Mouse (Mus musculus) liver, embryonic 16.5 days (tissue): ENCODE data around the gene Lekr1. TPM values are rescaled to one million over a fixed set of nuclear protein-coding genes. Genes with fewer than 3 reads are reported as not detected.
"Not testable (repeated sequence)": the region's sequence is repeated elsewhere in the genome, so short reads cannot be mapped to it uniquely, and the experiment has no call there.

Experiments used
- ATAC-seq: fragments of 200-750 bp; cut with Nextera tagmentation; 2 replicates; pipeline ENCODE4 v1.8.0; 2017; ENCODE audit warnings: low read depth, mild to moderate bottlenecking, moderate number of reproducible peaks, moderate library complexity
- H3K27ac ChIP-seq: fragments of 300-500 bp; sonication (generic); 2 replicates; pipeline ENCODE4 v1.5.1; 2014; ENCODE audit warnings: mild to moderate bottlenecking, low read length
- H3K27me3 ChIP-seq: fragments of 300-500 bp; sonication (generic); 2 replicates; pipeline ENCODE4 v1.6.1; 2014; ENCODE audit warnings: low read depth, low read length, mixed read lengths; ENCODE audit not compliant: control insufficient read depth, insufficient read depth
- H3K36me3 ChIP-seq: fragments of 300-500 bp; sonication (generic); 2 replicates; pipeline ENCODE4 v1.6.1; 2014; ENCODE audit warnings: mild to moderate bottlenecking; ENCODE audit not compliant: control insufficient read depth, insufficient read depth
- H3K4me1 ChIP-seq: fragments of 300-500 bp; sonication (generic); 2 replicates; pipeline ENCODE4 v1.6.1; 2014; ENCODE audit warnings: low read depth, low read length, mixed read lengths; ENCODE audit not compliant: control insufficient read depth
- H3K4me2 ChIP-seq: fragments of 300-500 bp; sonication (generic); 2 replicates; pipeline ENCODE4 v1.6.1; 2014; ENCODE audit warnings: low read depth, low read length, mixed read lengths
- H3K4me3 ChIP-seq: fragments of 300-500 bp; sonication (generic); 2 replicates; pipeline ENCODE4 v1.5.1; 2014; ENCODE audit warnings: low read depth, mild to moderate bottlenecking, low read length
- H3K9ac ChIP-seq: fragments of 300-500 bp; sonication (generic); 2 replicates; pipeline ENCODE4 v1.6.1; 2014; ENCODE audit warnings: low read depth, low read length
- H3K9me3 ChIP-seq: fragments of 300-500 bp; sonication (generic); replicated peaks from 2 replicates; pipeline ENCODE4 v1.6.1; 2016; ENCODE audit warnings: low read length; ENCODE audit not compliant: control insufficient read depth
- WGBS: fragments of 180-500 bp; shearing (Covaris S2); extraction: QIAGEN DNeasy Blood & Tissue Kit; methylation state at CpG from one replicate; pipeline ENCODE4 v1.1.7; 2014; ENCODE audit not compliant: insufficient replicate concordance; 5-methylcytosine and 5-hydroxymethylcytosine counted together
- polyA plus RNA-seq: library from polyadenylated mRNA; unstranded; fragments of >200 nt; fragmentation: Nextera tagmentation; extraction: Ambion mirVana; gene quantifications from 2 replicates; pipeline ENCODE4 v1.2.1, GENCODE M21; 2015

Lekr1 gene
- polyA plus RNA-seq, 1 experiment from 2014 or later = 0.94 TPM

- not testable (repeated sequence) for H3K4me3 ChIP-seq, H3K9ac ChIP-seq, H3K9me3 ChIP-seq, H3K27ac ChIP-seq, H3K4me1 ChIP-seq, ATAC-seq, H3K36me3 ChIP-seq, H3K27me3 ChIP-seq, H3K4me2 ChIP-seq
- 77% methylated on average over 6 of the region's 7 CpGs for WGBS
Measured at GRCm38 (mm10) chr3:65769666-65770065, 103.6 kb downstream of the Lekr1 start.

DNA sequence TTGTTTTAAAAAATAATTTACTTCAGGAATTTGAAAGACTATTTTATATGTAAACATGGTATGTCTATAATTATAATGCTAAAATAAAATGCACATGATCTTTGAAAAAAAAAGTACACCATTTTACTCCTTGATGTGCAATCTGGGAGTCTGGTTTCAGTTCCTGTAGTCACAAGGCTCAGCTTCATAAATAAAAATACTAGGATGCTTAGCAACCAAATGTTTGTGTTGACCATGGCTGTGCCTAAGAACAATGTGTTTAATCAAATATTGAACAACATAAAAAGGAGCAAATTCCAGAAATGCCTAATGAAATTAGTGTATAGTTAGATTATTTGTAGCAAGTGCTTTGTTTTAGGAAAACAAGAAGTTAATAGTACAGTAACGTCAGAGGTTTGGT is 107.9 kb downstream of the Lekr1 start:
- Histone ChIP-seq H3K9ac (no peak overlapping the region), H3K27me3 (no peaks in the 10 kb centered on the region), H3K36me3 (no peaks in the 10 kb centered on the region), H3K4me2 (no peak overlapping the region), H3K4me3 (no peak overlapping the region), H3K4me1 (no peaks in the 10 kb centered on the region), H3K9me3 (no peaks in the 10 kb centered on the region), H3K27ac (no peak overlapping the region)
- 64% methylated on average over 1 of the region's 1 CpGs for WGBS
- ATAC-seq = no peak

- no peak overlapping the region for H3K27ac ChIP-seq
- no peaks in the 10 kb centered on the region for H3K9me3 ChIP-seq
- no peak overlapping the region for H3K4me3 ChIP-seq
- no peaks in the 10 kb centered on the region for H3K27me3 ChIP-seq
- ATAC-seq = no peak
- H3K4me2 ChIP-seq = no peak overlapping the region
- no peaks in the 10 kb centered on the region for H3K36me3 ChIP-seq
- no peaks in the 10 kb centered on the region for H3K4me1 ChIP-seq
- H3K9ac ChIP-seq = no peak overlapping the region
- 65% methylated on average over 5 of the region's 5 CpGs for WGBS
Measured at GRCm38 (mm10) chr3:65775096-65775495, 109.1 kb downstream of the Lekr1 start.

GRCm38 (mm10) chr3:65782246-65782645 is 116.2 kb downstream of the Lekr1 start:
- H3K27me3 ChIP-seq = no peaks in the 10 kb centered on the region
- ATAC-seq = no peak
- H3K36me3 ChIP-seq = no peaks in the 10 kb centered on the region
- H3K4me2 ChIP-seq = no peak overlapping the region
- 54% methylated on average over 5 of the region's 5 CpGs for WGBS
- H3K9ac ChIP-seq = no peak overlapping the region
- no peak overlapping the region for H3K4me3 ChIP-seq
- no peaks in the 10 kb centered on the region for H3K9me3 ChIP-seq
- H3K27ac ChIP-seq = no peak overlapping the region
- H3K4me1 ChIP-seq = no peaks in the 10 kb centered on the region

GRCm38 (mm10) chr3:65790076-65790685 is 124.2 kb downstream of the Lekr1 start:
- H3K9me3 ChIP-seq = no peaks in the 10 kb centered on the region
- no peak overlapping the region for H3K27ac ChIP-seq
- H3K4me1 ChIP-seq = no peaks in the 10 kb centered on the region
- 10% methylated on average over 3 of the region's 3 CpGs for WGBS
- H3K4me2 ChIP-seq = no peak overlapping the region
- no peak overlapping the region for H3K4me3 ChIP-seq
- no peaks in the 10 kb centered on the region for H3K36me3 ChIP-seq
- H3K9ac ChIP-seq = no peak overlapping the region
- H3K27me3 ChIP-seq = no peaks in the 10 kb centered on the region
- no peak for ATAC-seq

GRCm38 (mm10) chr3:65793561-65793960 is 127.5 kb downstream of the Lekr1 start:
- WGBS = 62% methylated on average over 4 of the region's 4 CpGs
- Histone ChIP-seq H3K36me3 (no peaks in the 10 kb centered on the region), H3K9ac (no peak overlapping the region), H3K4me2 (no peak overlapping the region), H3K27me3 (no peaks in the 10 kb centered on the region), H3K27ac (no peak overlapping the region), H3K4me3 (no peak overlapping the region), H3K9me3 (no peaks in the 10 kb centered on the region), H3K4me1 (no peaks in the 10 kb centered on the region)
- ATAC-seq = no peak

GRCm38 (mm10) chr3:65794711-65795110 is 128.7 kb downstream of the Lekr1 start:
- Histone ChIP-seq H3K27ac (no peak overlapping the region), H3K4me2 (no peak overlapping the region), H3K27me3 (no peaks in the 10 kb centered on the region), H3K9ac (no peak overlapping the region), H3K9me3 (no peaks in the 10 kb centered on the region), H3K36me3 (no peaks in the 10 kb centered on the region), H3K4me1 (no peaks in the 10 kb centered on the region), H3K4me3 (no peak overlapping the region)
- no peak for ATAC-seq
- WGBS = 65% methylated on average over 2 of the region's 2 CpGs

DNA sequence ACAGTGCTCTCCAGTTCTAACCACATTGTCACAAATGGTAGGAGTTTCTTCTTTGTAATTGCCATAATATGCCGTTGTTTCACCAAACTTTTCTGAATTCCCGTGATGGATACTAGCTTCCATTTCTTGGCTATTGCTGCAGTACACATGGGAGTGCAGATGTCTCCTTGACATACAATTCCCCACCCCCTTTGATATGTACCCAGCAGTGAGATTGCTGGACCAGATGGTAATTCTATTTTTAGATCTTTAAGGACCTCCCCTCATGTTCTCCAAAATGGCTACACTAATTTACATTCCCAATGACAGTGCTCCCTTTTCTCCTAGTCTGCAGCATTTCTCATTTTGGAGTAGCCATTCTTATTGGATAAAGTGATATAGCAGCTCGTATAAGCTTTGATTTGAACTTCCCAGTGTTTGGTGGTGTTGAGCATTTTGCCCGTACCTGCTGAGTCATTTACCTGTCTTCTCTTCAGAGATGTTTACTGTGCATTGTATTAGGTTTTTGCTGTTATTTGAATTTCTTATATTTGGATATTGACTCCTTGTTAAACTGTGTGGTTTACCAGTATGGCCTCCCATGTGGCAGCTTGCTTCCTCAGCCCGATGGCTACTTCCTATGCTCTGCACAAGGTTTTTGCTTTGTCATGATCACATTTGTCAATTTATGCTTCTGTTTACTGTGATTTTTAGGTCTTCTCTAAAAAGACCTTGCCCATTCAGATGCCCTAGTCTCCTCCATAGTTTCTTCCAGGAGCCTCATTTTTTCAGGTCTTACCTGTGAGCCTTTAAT is 131.5 kb downstream of the Lekr1 start:
- H3K27ac ChIP-seq = no peak overlapping the region
- no peaks in the 10 kb centered on the region for H3K36me3 ChIP-seq
- H3K4me3 ChIP-seq = no peak overlapping the region
- H3K4me1 ChIP-seq = no peaks in the 10 kb centered on the region
- no peak overlapping the region for H3K9ac ChIP-seq
- ATAC-seq = no peak
- no peaks in the 10 kb centered on the region for H3K27me3 ChIP-seq
- 60% methylated on average over 5 of the region's 5 CpGs for WGBS
- H3K4me2 ChIP-seq = no peak overlapping the region
- H3K9me3 ChIP-seq = no peaks in the 10 kb centered on the region

DNA sequence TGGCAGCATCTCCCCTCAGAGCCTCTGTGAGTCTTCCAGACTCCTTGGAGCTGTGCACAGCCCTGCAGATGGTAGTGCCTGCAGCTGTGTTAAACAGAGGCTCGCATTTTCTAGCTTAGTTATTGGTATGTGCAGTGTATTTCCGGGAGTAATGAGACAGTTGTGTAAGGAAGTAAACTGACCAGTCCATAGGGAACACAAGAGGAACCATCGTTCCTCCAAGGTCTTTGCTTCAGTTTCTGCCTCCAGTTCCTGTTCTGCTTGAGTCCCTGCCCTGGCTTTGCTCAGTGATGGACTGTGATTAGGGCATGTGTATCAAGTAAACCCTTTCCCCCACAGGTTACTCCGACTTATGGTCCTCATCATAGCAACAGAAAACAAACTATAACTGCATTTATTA is 134.9 kb downstream of the Lekr1 start:
- Histone ChIP-seq H3K9ac (no peak overlapping the region), H3K36me3 (no peaks in the 10 kb centered on the region)
- 44% methylated on average over 4 of the region's 4 CpGs for WGBS

More for the DNA sequence above, 134.9 kb downstream of the Lekr1 start:
- H3K4me3 ChIP-seq = no peak overlapping the region
- no peaks in the 10 kb centered on the region for H3K4me1 ChIP-seq
- no peak overlapping the region for H3K27ac ChIP-seq
- H3K27me3 ChIP-seq = no peaks in the 10 kb centered on the region
- H3K4me2 ChIP-seq = no peak overlapping the region
- H3K9me3 ChIP-seq = no peaks in the 10 kb centered on the region
- ATAC-seq = no peak
